Comparison of ENCODE assay signal across 8 mouse cellular contexts in genomic region chr14:122463080-122463691, GRCm38 (mm10). TPM values are rescaled to one million over a fixed set of nuclear protein-coding genes. Genes with fewer than 3 reads are reported as not detected.
DNase-seq lines count a peak whose midpoint lies in the region; ATAC-seq lines count a peak whose summit lies in the region.

No protein-coding gene starts in this region.

- no peak; the same call in 1 of the 2 replicates for ATAC-seq in kidney, embryonic 15.5 days (replicated peaks; ENCODE audit: low FRiP score)
- ATAC-seq in limb, embryonic 15.5 days (ENCODE audit: insufficient number of reproducible peaks, low FRiP score, low TSS enrichment, low read depth) = no peak

- no peak overlapping the region for H3K9ac ChIP-seq in kidney, embryonic 15.5 days
- no peak overlapping the region for H3K9ac ChIP-seq in limb, embryonic 15.5 days

- no peak for DNase-seq in kidney, postnatal 10 days
- peak; percentile 51 for DNase-seq in ZHBTc4 (ENCODE audit: low read depth, low spot score)
- peak; percentile 51 for DNase-seq in forebrain, embryonic 10.5 days (ENCODE audit: extremely low spot score, low spot score)
- DNase-seq in retina, postnatal 1 day = peak; percentile 66
- no peak for DNase-seq in layer of hippocampus, postnatal 36 days
- DNase-seq in gastrocnemius, postnatal 25 days = no peak

- peak overlapping the region; percentile 92 for H3K4me2 ChIP-seq in kidney, embryonic 15.5 days
- H3K4me2 ChIP-seq in limb, embryonic 15.5 days = peak overlapping the region; percentile 96

- H3K4me3 ChIP-seq in kidney, embryonic 15.5 days (replicated peaks) = peak overlapping the region; percentile 52
- peak overlapping the region; percentile 89 for H3K4me3 ChIP-seq in forebrain, embryonic 10.5 days
- H3K4me3 ChIP-seq in limb, embryonic 15.5 days = peak overlapping the region; percentile 53

- under 1% methylated on average over 40 of the region's 40 CpGs for WGBS in kidney, embryonic 15.5 days
- WGBS in forebrain, embryonic 10.5 days = under 1% methylated on average over 40 of the region's 40 CpGs
- 4% methylated on average over 40 of the region's 40 CpGs for WGBS in limb, embryonic 15.5 days

- H3K4me1 ChIP-seq in kidney, embryonic 15.5 days = peaks cover 28% of the 10 kb centered on the region
- H3K4me1 ChIP-seq in forebrain, embryonic 10.5 days = peaks cover 94% of the 10 kb centered on the region
- peaks cover 31% of the 10 kb centered on the region for H3K4me1 ChIP-seq in limb, embryonic 15.5 days

- no peaks in the 10 kb centered on the region for H3K9me3 ChIP-seq in kidney, embryonic 15.5 days (replicated peaks)
- no peaks in the 10 kb centered on the region for H3K9me3 ChIP-seq in forebrain, embryonic 10.5 days
- H3K9me3 ChIP-seq in limb, embryonic 15.5 days = no peaks in the 10 kb centered on the region

- H3K27me3 ChIP-seq in kidney, embryonic 15.5 days = peaks cover 94% of the 10 kb centered on the region
- peaks cover 81% of the 10 kb centered on the region for H3K27me3 ChIP-seq in forebrain, embryonic 10.5 days (ENCODE audit: poor library complexity, severe bottlenecking)
- H3K27me3 ChIP-seq in limb, embryonic 15.5 days = peaks cover 76% of the 10 kb centered on the region

- H3K36me3 ChIP-seq in kidney, embryonic 15.5 days = no peaks in the 10 kb centered on the region
- H3K36me3 ChIP-seq in forebrain, embryonic 10.5 days (replicated peaks) = peaks cover 29% of the 10 kb centered on the region
- no peaks in the 10 kb centered on the region for H3K36me3 ChIP-seq in limb, embryonic 15.5 days

- no peak overlapping the region for H3K27ac ChIP-seq in kidney, embryonic 15.5 days
- peak overlapping the region; percentile 99 for H3K27ac ChIP-seq in forebrain, embryonic 10.5 days
- no peak overlapping the region for H3K27ac ChIP-seq in limb, embryonic 15.5 days

RNA-seq across cellular contexts. Expression of gene Zic5, which starts 2.3 kb away (rescaled TPM):
- 0.13 TPM in 1 of 2 replicates, not detected in the other for polyA plus RNA-seq in kidney, embryonic 15.5 days (2015; fragmentation: Nextera tagmentation; extraction: Ambion mirVana)
- polyA plus RNA-seq in forebrain, embryonic 10.5 days (2016; fragmentation: Nextera tagmentation; extraction: Ambion mirVana) = 20.7 and 21.5 TPM in 2 replicates
- polyA plus RNA-seq in limb, embryonic 15.5 days (2015; fragmentation: Nextera tagmentation; extraction: Ambion mirVana) = 0.46 and 0.52 TPM in 2 replicates
- total RNA-seq in layer of hippocampus, postnatal 36 days (2021) = 1 to 10 TPM; 2.3 to 4.6 TPM
- total RNA-seq in gastrocnemius, postnatal 25 days (2021) = not detected

RNA-seq across cellular contexts. Expression of gene Zic2, which starts 12.0 kb away (rescaled TPM):
- not detected in 2 replicates for polyA plus RNA-seq in kidney, embryonic 15.5 days (2015; fragmentation: Nextera tagmentation; extraction: Ambion mirVana)
- polyA plus RNA-seq in forebrain, embryonic 10.5 days (2016; fragmentation: Nextera tagmentation; extraction: Ambion mirVana) = 7.0 and 7.3 TPM in 2 replicates
- polyA plus RNA-seq in limb, embryonic 15.5 days (2015; fragmentation: Nextera tagmentation; extraction: Ambion mirVana) = 0.45 and 0.60 TPM in 2 replicates
- 10 to 100 TPM; 17.3 to 19.5 TPM for total RNA-seq in layer of hippocampus, postnatal 36 days (2021)
- not detected for total RNA-seq in gastrocnemius, postnatal 25 days (2021)

RNA-seq across cellular contexts. Expression of gene Gm5089, which starts 12.3 kb away (rescaled TPM):
- polyA plus RNA-seq in kidney, embryonic 15.5 days (2015; fragmentation: Nextera tagmentation; extraction: Ambion mirVana) = 0.10 TPM in 1 of 2 replicates, not detected in the other
- 1.0 and 1.9 TPM in 2 replicates for polyA plus RNA-seq in forebrain, embryonic 10.5 days (2016; fragmentation: Nextera tagmentation; extraction: Ambion mirVana)
- 0.14 TPM in 2 replicates for polyA plus RNA-seq in limb, embryonic 15.5 days (2015; fragmentation: Nextera tagmentation; extraction: Ambion mirVana)
- under 1 TPM; 0.27 to 0.68 TPM for total RNA-seq in layer of hippocampus, postnatal 36 days (2021)
- total RNA-seq in gastrocnemius, postnatal 25 days (2021) = not detected

RNA-seq across cellular contexts. Expression of gene Gm10837, which starts 27.2 kb away (rescaled TPM):
- not detected in 2 replicates for polyA plus RNA-seq in kidney, embryonic 15.5 days (2015; fragmentation: Nextera tagmentation; extraction: Ambion mirVana)
- polyA plus RNA-seq in forebrain, embryonic 10.5 days (2016; fragmentation: Nextera tagmentation; extraction: Ambion mirVana) = 0.27 TPM in 1 of 2 replicates, not detected in the other
- not detected in 2 replicates for polyA plus RNA-seq in limb, embryonic 15.5 days (2015; fragmentation: Nextera tagmentation; extraction: Ambion mirVana)
- total RNA-seq in layer of hippocampus, postnatal 36 days (2021) = not detected
- not detected for total RNA-seq in gastrocnemius, postnatal 25 days (2021)

Comparison
In these comparisons a context has a peak if more than half of its experiments do, and no peak if none do; other contexts are left out.
1. DNase-seq: peak in ZHBTc4 (single experiment), forebrain, embryonic 10.5 days (single experiment) and retina, postnatal 1 day (single experiment); none in kidney, postnatal 10 days (single experiment), layer of hippocampus, postnatal 36 days (0 of 2) and gastrocnemius, postnatal 25 days (single experiment).
2. RNA of gene Zic5, which starts 2.3 kb away (polyA plus RNA-seq): 20.7 to 21.5 TPM in forebrain, embryonic 10.5 days; 0.46 to 0.52 TPM in limb, embryonic 15.5 days and 0.13 TPM in kidney, embryonic 15.5 days; every median in the first group is over 10 times any median in the second.
3. Peak in every context shown above with its lines, with median percentiles within 50 percentile points of each other: H3K4me3 ChIP-seq.